8 mouse cellular contexts compared by ENCODE assay signal in genomic region chr5:38684164-38684911, GRCm38 (mm10). TPM values are rescaled to one million over a fixed set of nuclear protein-coding genes. Genes with fewer than 3 reads are reported as not detected.
A peak's percentile ranks its signal among the peaks of the same experiment; 100 is the strongest.
DNase-seq lines count a peak whose midpoint lies in the region; ATAC-seq and TF ChIP-seq lines count a peak whose summit lies in the region.

Gene Zfp518b, minus strand, starts transcription at chr5:38684826.

- H3K36me3 ChIP-seq in hindbrain, postnatal 0 days (ENCODE audit: insufficient read depth, low read length) = peaks cover 26% of the 10 kb centered on the region
- H3K36me3 ChIP-seq in macrophage (ENCODE audit: inconsistent target) = peaks cover 7% of the 10 kb centered on the region; the same call in 1 of the 2 replicates

- TF ChIP-seq CTCF in hindbrain, postnatal 0 days (IDR thresholded peaks at IDR 0.05; ENCODE audit: low read depth) = no peak
- no peak for TF ChIP-seq CTCF in left cerebral cortex, adult 2 months (IDR thresholded peaks at IDR 0.05)

- 0 out of 2 replicates have a peak, but pooled peaks cover 2% of the 10 kb centered on the region for H3K9me3 ChIP-seq in hindbrain, postnatal 0 days (ENCODE audit: low read length)

- peak within 1 kb of the TSS; percentile 53 for H3K4me3 ChIP-seq in hindbrain, postnatal 0 days (ENCODE audit: low read length)
- peak within 1 kb of the TSS; percentile 76 for H3K4me3 ChIP-seq in left cerebral cortex, adult 2 months
- peak within 1 kb of the TSS; percentile 28 for H3K4me3 ChIP-seq in macrophage (ENCODE audit: inconsistent target)

- peak within 1 kb of the TSS; percentile 89 for H3K4me2 ChIP-seq in hindbrain, postnatal 0 days (ENCODE audit: low read depth, low read length)

- intact Hi-C loops in left cerebral cortex, adult 2 months (cut with DNase I) = no loop called here

- H3K9ac ChIP-seq in hindbrain, postnatal 0 days (replicated peaks; ENCODE audit: low read length) = peak within 1 kb of the TSS; percentile 83

- WGBS in hindbrain, postnatal 0 days = 1% methylated on average over 80 of the region's 89 CpGs
- WGBS in macrophage (ENCODE audit: missing documents) = 2% methylated on average over 87 of the region's 89 CpGs

- DNase-seq in adipocyte (ENCODE audit: low spot score) = peak; percentile 55
- peak; percentile 78 to 84 for DNase-seq in cerebellum, postnatal 36 days
- peak; percentile 61 to 69 for DNase-seq in gastrocnemius, adult 8-10 months (ENCODE audit: low spot score in 2 of 2)
- peak; percentile 83 for DNase-seq in hindbrain, postnatal 0 days (ENCODE audit: low spot score)
- DNase-seq in left cerebral cortex, adult 2 months (ENCODE audit: extremely low spot score in 1 of 2, low spot score in 2 of 2) = peak; percentile 80 to 81
- DNase-seq in right cerebral cortex, adult 18-20 months = peak; percentile 80
- peak; percentile 69 for DNase-seq in urinary bladder, adult 2 months (ENCODE audit: low spot score)

- H3K79me2 ChIP-seq in macrophage (ENCODE audit: inconsistent target) = no peaks in the 10 kb centered on the region

- ATAC-seq in hindbrain, postnatal 0 days = peak; percentile 91

- H3K27ac ChIP-seq in hindbrain, postnatal 0 days = peak within 1 kb of the TSS; percentile 85
- peak within 1 kb of the TSS; percentile 83 for H3K27ac ChIP-seq in left cerebral cortex, adult 2 months
- no peak within 1 kb of the TSS for H3K27ac ChIP-seq in macrophage

- no peaks in the 10 kb centered on the region for H3K27me3 ChIP-seq in hindbrain, postnatal 0 days (ENCODE audit: insufficient read depth, low read length)

- peaks cover 8% of the 10 kb centered on the region; the same call in 1 of the 2 replicates for H3K4me1 ChIP-seq in hindbrain, postnatal 0 days (ENCODE audit: insufficient read depth, low read length)

RNA-seq across cellular contexts. Expression of gene Zfp518b, which starts in this region (rescaled TPM):
- 1 to 10 TPM; 1.8 to 3.0 (median 2.7) TPM for total RNA-seq in gastrocnemius, adult 8-10 months (2022)
- 46.3 and 51.3 TPM in 2 replicates for total RNA-seq in hindbrain, postnatal 0 days (2014; rRNA removed)
- 12.8 and 13.8 TPM in 2 replicates for polyA plus RNA-seq in hindbrain, postnatal 0 days (2015; fragmentation: Nextera tagmentation; extraction: Ambion mirVana)
- total RNA-seq in left cerebral cortex, adult 2 months (2021) = 10 to 100 TPM; 12.4 to 14.4 TPM
- total RNA-seq in macrophage (2018; cell fraction: chromatin; rRNA removed) = 1 to 10 TPM in 25 of 26 experiments, under 1 TPM in 1; 0.87 to 6.8 (median 3.3) TPM
- total RNA-seq in macrophage (2018; cell fraction: cytosol; rRNA removed) = 1 to 10 TPM; 1.3 to 3.6 (median 2.3) TPM
- 1 to 10 TPM; 1.2 to 6.0 (median 2.9) TPM for total RNA-seq in macrophage (2018; cell fraction: nucleus; rRNA removed)
- polyA plus RNA-seq in macrophage (2018) = 1.0 to 2.6 TPM (median 2.0 TPM) in 3 replicates
- polyA plus RNA-seq in urinary bladder, adult 2 months (2012; rRNA removed) = 2.5 and 3.3 TPM in 2 replicates
